Mouse (Mus musculus) kidney, embryonic 14.5 days (tissue): Measurements from ENCODE around the gene Cep41. TPM values are rescaled to one million over a fixed set of nuclear protein-coding genes. Genes with fewer than 3 reads are reported as not detected.

Source experiments
- ATAC-seq: fragments of 200-750 bp; cut with Nextera tagmentation; 2 replicates; pipeline ENCODE4 v1.8.0; 2017; ENCODE audit warnings: moderate number of reproducible peaks, mild to moderate bottlenecking, moderate TSS enrichment, moderate library complexity; ENCODE audit not compliant: low FRiP score, low TSS enrichment
- H3K27ac ChIP-seq: fragments of 300-500 bp; sonication (generic); 2 replicates; pipeline ENCODE4 v1.5.1; 2014; ENCODE audit warnings: low read depth, mild to moderate bottlenecking, low read length, moderate library complexity, mixed read lengths
- H3K27me3 ChIP-seq: fragments of 300-500 bp; sonication (generic); 2 replicates; pipeline ENCODE4 v1.6.1; 2014; ENCODE audit warnings: mild to moderate bottlenecking, low read length; ENCODE audit not compliant: control insufficient read depth, insufficient read depth
- H3K36me3 ChIP-seq: fragments of 300-500 bp; sonication (generic); 2 replicates; pipeline ENCODE4 v1.6.1; 2014; ENCODE audit warnings: low read length, mixed read lengths; ENCODE audit not compliant: control insufficient read depth, insufficient read depth
- H3K4me1 ChIP-seq: fragments of 300-500 bp; sonication (generic); 2 replicates; pipeline ENCODE4 v1.6.1; 2014; ENCODE audit warnings: low read length, mixed read lengths; ENCODE audit not compliant: control insufficient read depth, insufficient read depth
- H3K4me2 ChIP-seq: fragments of 300-500 bp; sonication (generic); replicated peaks from 2 replicates; pipeline ENCODE4 v1.6.1; 2014; ENCODE audit warnings: low read depth, mild to moderate bottlenecking, low read length
- H3K4me3 ChIP-seq: fragments of 300-500 bp; sonication (generic); 2 replicates; pipeline ENCODE4 v1.5.1; 2014; ENCODE audit warnings: mild to moderate bottlenecking, low read length
- H3K9ac ChIP-seq: fragments of 300-500 bp; sonication (generic); 2 replicates; pipeline ENCODE4 v1.6.1; 2014; ENCODE audit warnings: low read depth, mild to moderate bottlenecking, low read length, moderate library complexity
- H3K9me3 ChIP-seq: fragments of 300-500 bp; sonication (generic); 2 replicates; pipeline ENCODE4 v1.6.1; 2016; ENCODE audit warnings: low read length; ENCODE audit not compliant: control insufficient read depth
- WGBS: fragments of 180-500 bp; shearing (Covaris S2); extraction: QIAGEN DNeasy Blood & Tissue Kit; methylation state at CpG from one replicate; pipeline ENCODE4 v1.1.7; 2014; 5-methylcytosine and 5-hydroxymethylcytosine counted together
- polyA plus RNA-seq: library from polyadenylated mRNA; unstranded; fragments of >200 nt; fragmentation: Nextera tagmentation; extraction: Ambion mirVana; gene quantifications from 2 replicates; pipeline ENCODE4 v1.2.1, GENCODE M21; 2014

Cep41 gene
- polyA plus RNA-seq, 1 experiment from 2014 or later = 31.2 TPM

- Histone ChIP-seq H3K36me3 (no peaks in the 10 kb centered on the region), H3K27ac (peak overlapping the region; percentile 71; the same call in 1 of the 2 replicates), H3K9me3 (no peaks in the 10 kb centered on the region), H3K4me3 (peak overlapping the region; percentile 10; the same call in 1 of the 2 replicates), H3K27me3 (no peaks in the 10 kb centered on the region), H3K9ac (peak overlapping the region; percentile 40; the same call in 1 of the 2 replicates), H3K4me1 (peaks cover 29% of the 10 kb centered on the region), H3K4me2 (peak overlapping the region; percentile 36)
- 8% methylated on average over 13 of the region's 13 CpGs for WGBS
- peak; percentile 82 for ATAC-seq
Observed at GRCm38 (mm10) chr6:30617020-30617958, 76.3 kb downstream of the Cep41 start.

- Histone ChIP-seq H3K27me3 (no peaks in the 10 kb centered on the region), H3K4me1 (peaks cover 29% of the 10 kb centered on the region), H3K36me3 (no peaks in the 10 kb centered on the region), H3K9ac (peak overlapping the region; percentile 40; the same call in 1 of the 2 replicates), H3K4me3 (no peak overlapping the region), H3K9me3 (no peaks in the 10 kb centered on the region), H3K4me2 (peak overlapping the region; percentile 36), H3K27ac (peak overlapping the region; percentile 71; the same call in 1 of the 2 replicates)
- 0 out of 2 replicates have a peak, but pooled peaks have one; percentile 16 for ATAC-seq
- WGBS = 10% methylated on average over 8 of the region's 8 CpGs
Observed at GRCm38 (mm10) chr6:30616491-30616941, 77.0 kb downstream of the Cep41 start.

GRCm38 (mm10) chr6:30615741-30616140 is 77.8 kb downstream of the Cep41 start:
- H3K9ac ChIP-seq = no peak overlapping the region

GRCm38 (mm10) chr6:30614251-30614650 is 79.3 kb downstream of the Cep41 start:
- ATAC-seq = no peak
- no peak overlapping the region for H3K4me2 ChIP-seq
- H3K4me1 ChIP-seq = peaks cover 29% of the 10 kb centered on the region
- no peaks in the 10 kb centered on the region for H3K9me3 ChIP-seq
- H3K27me3 ChIP-seq = no peaks in the 10 kb centered on the region
- 86% methylated on average over 6 of the region's 6 CpGs for WGBS
- H3K36me3 ChIP-seq = no peaks in the 10 kb centered on the region
- no peak overlapping the region for H3K4me3 ChIP-seq
- H3K27ac ChIP-seq = no peak overlapping the region
- H3K9ac ChIP-seq = no peak overlapping the region

More at GRCm38 (mm10) chr6:30615741-30616140, 77.8 kb downstream of the Cep41 start:
- H3K27me3 ChIP-seq = no peaks in the 10 kb centered on the region
- no peak overlapping the region for H3K4me2 ChIP-seq
- no peaks in the 10 kb centered on the region for H3K9me3 ChIP-seq
- peaks cover 29% of the 10 kb centered on the region for H3K4me1 ChIP-seq
- 32% methylated on average over 4 of the region's 4 CpGs for WGBS
- ATAC-seq = no peak
- no peaks in the 10 kb centered on the region for H3K36me3 ChIP-seq
- no peak overlapping the region for H3K4me3 ChIP-seq
- peak overlapping the region; percentile 71; the same call in 1 of the 2 replicates for H3K27ac ChIP-seq

GRCm38 (mm10) chr6:30611212-30611611 is 82.3 kb downstream of the Cep41 start:
- Histone ChIP-seq H3K4me1 (peaks cover 10% of the 10 kb centered on the region; the same call in 1 of the 2 replicates), H3K27ac (no peak overlapping the region), H3K4me2 (no peak overlapping the region), H3K36me3 (no peaks in the 10 kb centered on the region), H3K9me3 (no peaks in the 10 kb centered on the region), H3K4me3 (no peak overlapping the region), H3K9ac (no peak overlapping the region), H3K27me3 (no peaks in the 10 kb centered on the region)
- no peak for ATAC-seq
- 63% methylated on average over 5 of the region's 5 CpGs for WGBS

GRCm38 (mm10) chr6:30610710-30611109 is 82.8 kb downstream of the Cep41 start, which contains the start of gene Cpa5:
Gene Cpa5 (plus strand): TSS chr6:30611010.
- Histone ChIP-seq H3K9me3 (no peaks in the 10 kb centered on the region), H3K27ac (no peak within 1 kb of the TSS), H3K4me2 (no peak within 1 kb of the TSS), H3K9ac (no peak within 1 kb of the TSS), H3K27me3 (no peaks in the 10 kb centered on the region), H3K4me3 (no peak within 1 kb of the TSS), H3K4me1 (peaks cover 13% of the 10 kb centered on the region; the same call in 1 of the 2 replicates), H3K36me3 (no peaks in the 10 kb centered on the region)
- no peak for ATAC-seq
- WGBS = 92% methylated on average over 7 of the region's 7 CpGs

- H3K27ac ChIP-seq = peak overlapping the region; percentile 27; the same call in 1 of the 2 replicates
- H3K4me3 ChIP-seq = no peak overlapping the region
- H3K27me3 ChIP-seq = no peaks in the 10 kb centered on the region
- peaks cover 14% of the 10 kb centered on the region; the same call in 1 of the 2 replicates for H3K4me1 ChIP-seq
- H3K9ac ChIP-seq = no peak overlapping the region
- no peaks in the 10 kb centered on the region for H3K9me3 ChIP-seq
- H3K4me2 ChIP-seq = no peak overlapping the region
- WGBS = 63% methylated on average over 5 of the region's 5 CpGs
- H3K36me3 ChIP-seq = no peaks in the 10 kb centered on the region
- no peak for ATAC-seq
Observed at GRCm38 (mm10) chr6:30605672-30606071, 87.9 kb downstream of the Cep41 start.

GRCm38 (mm10) chr6:30605111-30605510 is 88.4 kb downstream of the Cep41 start:
- ATAC-seq = no peak
- Histone ChIP-seq H3K4me3 (no peak overlapping the region), H3K27me3 (no peaks in the 10 kb centered on the region), H3K4me2 (no peak overlapping the region), H3K27ac (no peak overlapping the region), H3K36me3 (no peaks in the 10 kb centered on the region), H3K4me1 (peaks cover 16% of the 10 kb centered on the region; the same call in 1 of the 2 replicates), H3K9ac (no peak overlapping the region), H3K9me3 (no peaks in the 10 kb centered on the region)
- 66% methylated on average over 4 of the region's 4 CpGs for WGBS
